Mouse (Mus musculus): Measurements from ENCODE around the gene Igfbpl1. TPM values are rescaled to one million over a fixed set of nuclear protein-coding genes. Genes with fewer than 3 reads are reported as not detected.

The Igfbpl1 gene
- polyA plus RNA-seq, 1 experiment from 2014 or later: 1.3 TPM

DNA sequence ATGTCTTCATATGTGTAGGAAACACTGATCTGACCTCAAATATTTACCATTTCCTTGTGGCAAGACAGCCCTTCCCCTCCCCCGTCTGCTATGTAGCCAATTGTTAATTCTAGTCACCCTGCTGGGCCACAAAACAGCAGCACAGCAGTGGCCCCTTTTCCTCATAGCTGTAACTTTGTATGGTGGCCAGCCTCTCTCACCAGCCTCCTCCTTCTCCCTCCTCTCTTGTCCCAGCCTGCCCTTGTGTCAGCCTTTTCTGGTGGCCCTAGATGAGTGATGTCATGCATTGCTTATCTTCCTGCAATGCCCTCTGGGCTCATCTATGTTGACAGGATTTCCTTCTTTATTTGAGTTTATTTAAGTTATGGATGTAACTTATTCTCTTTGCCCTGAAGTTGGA, 22.7 kb upstream of the Igfbpl1 start:
- Histone ChIP-seq H3K27me3 (replicated peaks; ENCODE audit: control insufficient read depth, insufficient read depth, low read length) (no peaks in the 10 kb centered on the region), H3K9ac (ENCODE audit: low read length) (no peak overlapping the region), H3K9me3 (ENCODE audit: control insufficient read depth, low read length) (no peaks in the 10 kb centered on the region), H3K4me1 (replicated peaks; ENCODE audit: control insufficient read depth, insufficient read depth, low read length) (peaks cover 16% of the 10 kb centered on the region), H3K4me3 (ENCODE audit: low read depth, low read length) (no peak overlapping the region), H3K27ac (ENCODE audit: low read depth) (peak overlapping the region; percentile 51; the same call in 1 of the 2 replicates), H3K4me2 (ENCODE audit: low read length) (peak overlapping the region; percentile 30), H3K36me3 (ENCODE audit: control insufficient read depth, insufficient read depth, low read length) (no peaks in the 10 kb centered on the region)
- no peak for DNase-seq (ENCODE audit: low spot score)
- no peak for ATAC-seq (replicated peaks; ENCODE audit: low FRiP score, low TSS enrichment, low read depth)
- WGBS: 63% methylated on average over 1 of the region's 1 CpGs

DNA sequence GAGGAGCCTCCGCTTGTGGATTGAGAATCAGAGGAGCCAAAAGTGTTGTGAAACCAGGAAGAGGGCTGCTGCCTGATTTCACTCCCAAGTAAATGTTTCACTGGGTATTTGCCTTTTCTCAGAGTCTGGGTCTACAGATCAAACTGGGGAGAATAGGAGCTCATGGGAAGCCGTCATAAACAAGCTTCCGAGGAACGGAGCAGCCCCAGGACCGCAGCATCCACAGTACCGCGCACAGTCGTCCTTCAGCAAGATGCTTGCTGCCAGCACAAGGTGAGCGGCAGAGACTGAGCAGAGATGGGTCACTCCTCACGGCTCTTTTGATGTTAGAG, 22.1 kb upstream of the Igfbpl1 start:
- DNase-seq (ENCODE audit: low spot score): peak; percentile 79
- H3K9me3 ChIP-seq (ENCODE audit: control insufficient read depth, low read length): no peaks in the 10 kb centered on the region
- H3K27me3 ChIP-seq (replicated peaks; ENCODE audit: control insufficient read depth, insufficient read depth, low read length): no peaks in the 10 kb centered on the region
- no peaks in the 10 kb centered on the region for H3K36me3 ChIP-seq (ENCODE audit: control insufficient read depth, insufficient read depth, low read length)
- peak overlapping the region; percentile 13; the same call in 1 of the 2 replicates for H3K4me3 ChIP-seq (ENCODE audit: low read depth, low read length)
- peak overlapping the region; percentile 30 for H3K4me2 ChIP-seq (ENCODE audit: low read length)
- 31% methylated on average over 10 of the region's 10 CpGs for WGBS
- 0 out of 2 replicates have a peak overlapping the region, but pooled peaks have one; percentile 2 for H3K9ac ChIP-seq (ENCODE audit: low read length)
- peak; percentile 37; the same call in 1 of the 2 replicates for ATAC-seq (replicated peaks; ENCODE audit: low FRiP score, low TSS enrichment, low read depth)
- peak overlapping the region; percentile 51 for H3K27ac ChIP-seq (ENCODE audit: low read depth)
- peaks cover 10% of the 10 kb centered on the region for H3K4me1 ChIP-seq (replicated peaks; ENCODE audit: control insufficient read depth, insufficient read depth, low read length)

DNA sequence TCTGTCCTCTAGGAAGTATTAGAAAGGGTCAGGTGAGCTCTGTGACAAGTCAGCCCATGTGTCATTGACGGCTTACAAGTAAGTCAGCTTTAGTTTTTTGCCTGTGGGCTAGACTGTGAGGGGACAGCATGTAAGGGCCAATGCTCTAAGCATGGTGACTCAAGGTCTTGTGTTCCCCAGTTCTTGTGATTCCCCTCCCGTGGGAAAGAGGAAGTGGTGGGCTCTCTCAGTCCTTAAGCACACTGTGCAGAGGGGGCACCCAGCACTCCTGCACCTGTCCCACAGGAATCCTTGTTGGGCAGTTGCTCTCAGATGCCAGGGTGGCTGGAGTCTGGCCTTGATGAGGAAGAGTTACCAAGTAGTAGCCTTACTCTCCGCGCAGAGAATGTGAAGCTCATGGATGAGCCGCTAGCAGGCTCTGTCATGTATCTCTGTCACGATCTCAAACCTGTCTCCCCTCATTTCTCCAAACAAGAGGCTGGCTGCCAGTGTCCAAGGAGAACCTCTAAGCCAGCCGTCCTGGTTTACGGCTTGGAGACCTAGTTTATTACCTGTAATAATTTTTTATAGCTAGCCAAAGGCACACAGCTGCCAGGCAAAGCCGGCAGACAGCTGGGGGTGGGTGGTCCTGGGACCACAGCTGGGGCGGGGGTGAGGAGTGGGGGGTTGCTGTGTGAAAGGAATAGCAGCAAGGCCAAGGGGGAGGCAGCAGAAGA, 21.5 kb upstream of the Igfbpl1 start, which contains the start of gene Stra6l:
Stra6l (plus strand) TSS at position 556 of the 716 bp plus-strand sequence.
- peak within 1 kb of the TSS; percentile 13; the same call in 1 of the 2 replicates for H3K4me3 ChIP-seq (ENCODE audit: low read depth, low read length)

DNA sequence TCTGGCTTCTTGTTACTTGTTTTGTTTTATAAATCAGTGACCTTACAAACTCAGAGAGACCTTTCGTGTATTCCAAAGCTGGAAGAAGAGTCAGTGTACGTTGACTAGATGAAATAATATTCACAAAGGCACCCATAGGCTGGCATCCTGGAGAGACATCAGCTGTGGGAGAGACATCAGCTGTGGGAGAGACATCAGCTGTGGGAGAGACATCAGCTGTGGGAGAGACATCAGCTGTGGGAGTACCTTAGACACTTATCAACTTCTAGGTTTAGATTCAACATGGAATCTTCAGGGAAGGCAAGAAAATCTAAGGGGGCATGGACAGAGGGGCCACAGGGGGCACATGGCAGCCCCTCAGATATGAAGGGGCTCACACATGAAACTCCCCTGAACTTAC, 19.5 kb upstream of the Igfbpl1 start:
- no peaks in the 10 kb centered on the region for H3K36me3 ChIP-seq (ENCODE audit: control insufficient read depth, insufficient read depth, low read length)
- DNase-seq (ENCODE audit: low spot score) (no peak), ATAC-seq (replicated peaks; ENCODE audit: low FRiP score, low TSS enrichment, low read depth) (no peak)
- H3K4me3 ChIP-seq (ENCODE audit: low read depth, low read length): no peak overlapping the region
- H3K9ac ChIP-seq (ENCODE audit: low read length): no peak overlapping the region
- no peak overlapping the region for H3K27ac ChIP-seq (ENCODE audit: low read depth)
- no peak overlapping the region for H3K4me2 ChIP-seq (ENCODE audit: low read length)
- no peaks in the 10 kb centered on the region for H3K9me3 ChIP-seq (ENCODE audit: control insufficient read depth, low read length)
- peaks cover under 1% of the 10 kb centered on the region for H3K4me1 ChIP-seq (replicated peaks; ENCODE audit: control insufficient read depth, insufficient read depth, low read length)
- 88% methylated on average over 2 of the region's 2 CpGs for WGBS
- no peaks in the 10 kb centered on the region for H3K27me3 ChIP-seq (replicated peaks; ENCODE audit: control insufficient read depth, insufficient read depth, low read length)

More for the DNA sequence above, 21.5 kb upstream of the Igfbpl1 start, which contains the start of gene Stra6l:
- Histone ChIP-seq H3K4me2 (ENCODE audit: low read length) (peak within 1 kb of the TSS; percentile 30), H3K9me3 (ENCODE audit: control insufficient read depth, low read length) (no peaks in the 10 kb centered on the region), H3K36me3 (ENCODE audit: control insufficient read depth, insufficient read depth, low read length) (no peaks in the 10 kb centered on the region), H3K27ac (ENCODE audit: low read depth) (peak within 1 kb of the TSS; percentile 51), H3K4me1 (replicated peaks; ENCODE audit: control insufficient read depth, insufficient read depth, low read length) (peaks cover 5% of the 10 kb centered on the region), H3K9ac (ENCODE audit: low read length) (0 out of 2 replicates have a peak within 1 kb of the TSS, but pooled peaks have one; percentile 2), H3K27me3 (replicated peaks; ENCODE audit: control insufficient read depth, insufficient read depth, low read length) (no peaks in the 10 kb centered on the region)
- ATAC-seq (replicated peaks; ENCODE audit: low FRiP score, low TSS enrichment, low read depth) (peak; percentile 80), DNase-seq (ENCODE audit: low spot score) (no peak)
- WGBS: 27% methylated on average over 10 of the region's 10 CpGs

DNA sequence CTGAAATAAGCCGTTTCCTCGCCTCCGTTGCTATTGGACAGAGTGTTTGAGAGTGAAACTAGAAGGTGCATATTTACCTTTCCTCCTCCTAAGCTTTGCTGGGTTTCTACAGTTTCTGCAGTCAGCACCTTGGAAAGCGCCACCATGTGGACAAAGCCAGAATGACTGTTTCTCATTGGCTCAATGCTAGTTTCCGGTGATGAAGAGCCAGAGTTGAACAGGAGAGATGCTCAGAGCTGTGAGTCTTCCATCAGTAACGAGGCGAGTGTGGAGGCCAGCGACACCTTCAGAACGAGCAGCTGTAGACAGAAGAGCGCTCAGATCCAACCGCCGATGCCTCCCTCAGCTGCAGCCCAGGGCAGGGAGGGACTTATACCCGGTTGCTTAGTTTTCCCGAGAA, 17.6 kb upstream of the Igfbpl1 start:
- 51% methylated on average over 14 of the region's 14 CpGs for WGBS

DNA sequence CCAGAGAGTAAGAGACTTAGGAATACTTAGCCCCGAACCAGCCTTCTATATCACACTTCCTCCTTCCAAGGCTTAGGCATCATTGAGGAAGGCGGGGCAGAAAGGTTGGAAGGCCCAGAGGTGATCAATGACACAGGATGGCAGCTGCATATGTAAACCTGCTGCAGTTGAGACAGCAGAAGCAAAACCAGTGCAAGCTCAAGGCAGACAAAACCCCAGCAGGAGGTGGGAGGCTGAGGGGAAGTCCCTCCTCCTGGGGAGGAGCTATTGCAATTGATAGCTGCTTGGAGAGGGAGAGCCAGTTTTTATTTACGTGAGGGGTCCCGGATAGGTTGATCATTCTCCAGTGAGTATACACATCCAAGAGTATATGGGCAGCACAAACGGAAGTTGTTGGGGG, 6.7 kb upstream of the Igfbpl1 start:
- 33% methylated on average over 5 of the region's 5 CpGs for WGBS
- ATAC-seq (replicated peaks; ENCODE audit: low FRiP score, low TSS enrichment, low read depth) (no peak), DNase-seq (ENCODE audit: low spot score) (no peak)
- H3K4me3 ChIP-seq (ENCODE audit: low read depth, low read length): no peak overlapping the region
- H3K27me3 ChIP-seq (replicated peaks; ENCODE audit: control insufficient read depth, insufficient read depth, low read length): peaks cover 9% of the 10 kb centered on the region
- H3K4me1 ChIP-seq (replicated peaks; ENCODE audit: control insufficient read depth, insufficient read depth, low read length): no peaks in the 10 kb centered on the region
- H3K27ac ChIP-seq (ENCODE audit: low read depth): no peak overlapping the region
- H3K9me3 ChIP-seq (ENCODE audit: control insufficient read depth, low read length): no peaks in the 10 kb centered on the region
- H3K36me3 ChIP-seq (ENCODE audit: control insufficient read depth, insufficient read depth, low read length): no peaks in the 10 kb centered on the region
- no peak overlapping the region for H3K4me2 ChIP-seq (ENCODE audit: low read length)
- H3K9ac ChIP-seq (ENCODE audit: low read length): no peak overlapping the region

More for the DNA sequence above, 17.6 kb upstream of the Igfbpl1 start:
- Histone ChIP-seq H3K36me3 (ENCODE audit: control insufficient read depth, insufficient read depth, low read length) (no peaks in the 10 kb centered on the region), H3K9me3 (ENCODE audit: control insufficient read depth, low read length) (no peaks in the 10 kb centered on the region), H3K4me2 (ENCODE audit: low read length) (no peak overlapping the region), H3K4me3 (ENCODE audit: low read depth, low read length) (no peak overlapping the region), H3K27me3 (replicated peaks; ENCODE audit: control insufficient read depth, insufficient read depth, low read length) (no peaks in the 10 kb centered on the region), H3K27ac (ENCODE audit: low read depth) (no peak overlapping the region), H3K9ac (ENCODE audit: low read length) (no peak overlapping the region), H3K4me1 (replicated peaks; ENCODE audit: control insufficient read depth, insufficient read depth, low read length) (no peaks in the 10 kb centered on the region; the same call in 1 of the 2 replicates)
- ATAC-seq (replicated peaks; ENCODE audit: low FRiP score, low TSS enrichment, low read depth): no peak
- peak; percentile 82 for DNase-seq (ENCODE audit: low spot score)

DNA sequence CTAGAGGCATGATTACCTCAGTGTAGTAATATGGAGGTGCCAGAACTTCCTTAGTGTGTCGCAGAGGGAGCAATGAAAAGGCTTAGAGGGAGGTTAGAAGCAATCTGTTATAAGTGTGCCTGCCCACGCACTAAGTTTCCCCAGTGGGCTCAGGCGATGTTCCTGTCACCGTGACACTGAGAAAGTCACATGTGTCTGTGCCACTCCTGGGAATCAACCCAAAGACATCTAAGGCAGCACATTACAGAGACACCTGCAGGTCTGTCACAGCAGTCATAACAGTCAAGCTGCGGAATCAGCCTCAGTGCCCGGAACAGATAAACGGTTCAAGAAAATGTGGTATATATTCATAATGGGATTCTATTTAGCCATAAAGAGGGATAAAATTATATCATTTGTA, 5.3 kb upstream of the Igfbpl1 start:
- no peak for DNase-seq (ENCODE audit: low spot score)
- Histone ChIP-seq H3K36me3 (ENCODE audit: control insufficient read depth, insufficient read depth, low read length) (no peaks in the 10 kb centered on the region), H3K4me1 (replicated peaks; ENCODE audit: control insufficient read depth, insufficient read depth, low read length) (no peaks in the 10 kb centered on the region), H3K27ac (ENCODE audit: low read depth) (no peak overlapping the region), H3K9ac (ENCODE audit: low read length) (no peak overlapping the region), H3K4me3 (ENCODE audit: low read depth, low read length) (no peak overlapping the region), H3K9me3 (ENCODE audit: control insufficient read depth, low read length) (no peaks in the 10 kb centered on the region), H3K4me2 (ENCODE audit: low read length) (no peak overlapping the region), H3K27me3 (replicated peaks; ENCODE audit: control insufficient read depth, insufficient read depth, low read length) (peaks cover 24% of the 10 kb centered on the region)
- 93% methylated on average over 7 of the region's 7 CpGs for WGBS
- ATAC-seq (replicated peaks; ENCODE audit: low FRiP score, low TSS enrichment, low read depth): no peak

DNA sequence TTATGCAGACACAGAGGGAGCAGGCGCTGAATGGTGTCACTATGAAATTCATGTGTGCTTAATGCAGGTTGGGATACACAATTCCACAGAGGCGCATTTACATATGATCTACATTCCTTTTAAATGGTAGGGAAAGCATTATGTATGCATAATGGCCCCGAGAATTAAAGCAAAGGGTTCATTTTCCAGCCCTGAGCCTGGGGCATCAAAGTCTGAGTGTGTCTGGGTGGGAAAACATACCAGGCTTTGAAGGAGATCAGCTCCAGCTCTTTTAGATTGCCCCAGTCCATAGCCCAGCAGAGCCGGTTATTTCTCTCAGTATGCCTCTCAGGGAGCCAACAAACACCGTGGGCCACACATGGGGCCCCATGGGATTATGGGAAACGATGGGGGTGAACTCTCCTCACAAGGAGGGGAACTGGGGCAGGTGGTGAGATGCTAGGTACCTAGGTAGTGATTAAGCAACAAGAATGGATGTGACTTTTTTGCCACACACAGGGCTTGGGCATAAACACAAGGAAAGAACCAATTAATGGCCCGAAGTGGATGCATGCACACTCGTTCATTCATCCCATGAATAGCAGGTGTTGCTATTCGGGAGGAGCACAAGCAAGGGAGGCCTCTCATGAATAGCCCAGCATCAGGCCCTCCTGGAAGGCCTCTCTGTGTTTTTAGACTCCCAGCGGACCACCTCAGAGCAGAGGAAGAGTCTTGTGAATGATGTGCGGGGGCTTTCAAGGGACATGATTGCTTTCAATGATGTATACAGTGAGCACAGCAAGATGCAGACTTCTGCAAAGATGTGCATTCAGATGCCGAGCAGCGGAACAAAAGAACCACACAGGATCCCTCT, 3.4 kb upstream of the Igfbpl1 start:
- Histone ChIP-seq H3K4me1 (replicated peaks; ENCODE audit: control insufficient read depth, insufficient read depth, low read length) (no peaks in the 10 kb centered on the region), H3K27me3 (replicated peaks; ENCODE audit: control insufficient read depth, insufficient read depth, low read length) (peaks cover 43% of the 10 kb centered on the region), H3K36me3 (ENCODE audit: control insufficient read depth, insufficient read depth, low read length) (no peaks in the 10 kb centered on the region), H3K9me3 (ENCODE audit: control insufficient read depth, low read length) (no peaks in the 10 kb centered on the region), H3K9ac (ENCODE audit: low read length) (no peak overlapping the region), H3K4me2 (ENCODE audit: low read length) (no peak overlapping the region), H3K27ac (ENCODE audit: low read depth) (no peak overlapping the region), H3K4me3 (ENCODE audit: low read depth, low read length) (no peak overlapping the region)
- ATAC-seq (replicated peaks; ENCODE audit: low FRiP score, low TSS enrichment, low read depth) (no peak), DNase-seq (ENCODE audit: low spot score) (no peak)
- WGBS: 61% methylated on average over 13 of the region's 13 CpGs

All from intestine, embryonic 14.5 days (tissue).